Mouse (Mus musculus): ENCODE data around the gene Tspan5. TPM values are rescaled to one million over a fixed set of nuclear protein-coding genes. Genes with fewer than 3 reads are reported as not detected.

Gene Tspan5
- 10 to 100 TPM; 26.3 to 32.7 TPM for polyA plus RNA-seq (2017; shearing (Covaris generic))

GRCm38 (mm10) chr3:138741649-138742565 is at the start of gene Tspan5:
TSS of gene Tspan5 (plus strand) at chr3:138742195.

Other genes with a start within 250 kb of the Tspan5 start
- 100 to 1,000 TPM; 198 to 211 TPM for gene Eif4e, start 216.0 kb upstream of the Tspan5 start, polyA plus RNA-seq (2017; shearing (Covaris generic))